Mouse (Mus musculus) forebrain, embryonic 14.5 days (tissue): ENCODE results near the gene Dus2. TPM values are rescaled to one million over a fixed set of nuclear protein-coding genes. Genes with fewer than 3 reads are reported as not detected.

Source experiments
- ATAC-seq: fragments of 200-750 bp; cut with Nextera tagmentation; 2 replicates; pipeline ENCODE4 v1.8.0; 2017; ENCODE audit warnings: mild to moderate bottlenecking, moderate library complexity
- DNase-seq: peaks from one replicate; pipeline ENCODE4 v3.0.0-alpha.2; 2015; ENCODE audit warnings: low spot score
- H3K27ac ChIP-seq: fragments of 300-500 bp; sonication (generic); 2 replicates; pipeline ENCODE4 v1.5.1; 2014; ENCODE audit warnings: low read depth, mild to moderate bottlenecking, control low read depth, low read length, moderate library complexity
- H3K27me3 ChIP-seq: fragments of 300-500 bp; sonication (generic); replicated peaks from 2 replicates; pipeline ENCODE4 v1.6.1; 2014; ENCODE audit warnings: low read length, control low read depth, mixed read lengths; ENCODE audit not compliant: control insufficient read depth, insufficient read depth
- H3K36me3 ChIP-seq: fragments of 300-500 bp; sonication (generic); 2 replicates; pipeline ENCODE4 v1.6.1; 2014; ENCODE audit warnings: low read length, control low read depth; ENCODE audit not compliant: control insufficient read depth, insufficient read depth
- H3K4me1 ChIP-seq: fragments of 300-500 bp; sonication (generic); 2 replicates; pipeline ENCODE4 v1.6.1; 2014; ENCODE audit warnings: antibody characterized with exemption, low read length, control low read depth; ENCODE audit not compliant: control insufficient read depth, insufficient read depth
- H3K4me2 ChIP-seq: fragments of 300-500 bp; sonication (generic); 2 replicates; pipeline ENCODE4 v1.6.1; 2014; ENCODE audit warnings: mild to moderate bottlenecking, control low read depth, low read length
- H3K4me3 ChIP-seq: fragments of 300-500 bp; sonication (generic); 2 replicates; pipeline ENCODE4 v1.5.1; 2014; ENCODE audit warnings: low read depth, low read length, control low read depth
- H3K9ac ChIP-seq: fragments of 300-500 bp; sonication (generic); 2 replicates; pipeline ENCODE4 v1.6.1; 2014; ENCODE audit warnings: mild to moderate bottlenecking, low read length, control low read depth, moderate library complexity
- H3K9me3 ChIP-seq: fragments of 300-500 bp; sonication (generic); replicated peaks from 2 replicates; pipeline ENCODE4 v1.6.1; 2016; ENCODE audit warnings: low read length, control low read depth, mixed read lengths; ENCODE audit not compliant: control insufficient read depth
- WGBS: fragments of 180-500 bp; shearing (Covaris S2); extraction: QIAGEN DNeasy Blood & Tissue Kit; methylation state at CpG from one replicate; pipeline ENCODE4 v1.1.7; 2014; 5-methylcytosine and 5-hydroxymethylcytosine counted together
- polyA plus RNA-seq: library from polyadenylated mRNA; unstranded; fragments of >200 nt; fragmentation: Nextera tagmentation; extraction: Ambion mirVana; gene quantifications from 2 replicates; pipeline ENCODE4 v1.2.1, GENCODE M21; 2014

The Dus2 gene
- polyA plus RNA-seq, 1 experiment from 2014 or later = 18.4 TPM

DNA sequence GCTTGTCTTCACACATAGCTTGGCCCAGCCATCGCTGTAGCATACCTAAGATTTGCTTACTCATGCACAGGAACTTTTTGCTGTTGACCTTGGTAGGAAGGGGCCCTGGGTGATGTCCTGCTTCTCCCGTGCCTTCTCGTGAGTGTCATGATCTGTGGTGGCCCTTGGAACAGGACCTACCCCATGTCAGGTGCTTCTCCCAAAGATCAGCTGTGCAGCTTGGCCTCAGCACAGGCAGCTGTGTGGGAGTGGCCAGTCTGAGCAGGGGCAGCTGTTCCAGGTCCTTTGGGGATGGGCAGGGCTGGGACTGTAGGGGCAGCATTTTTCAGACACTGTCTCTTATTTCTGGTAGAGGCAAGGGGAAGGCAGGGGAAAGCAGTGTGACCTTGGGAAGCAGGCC lies 53.0 kb downstream of the Dus2 start:
- Histone ChIP-seq H3K9me3 (no peaks in the 10 kb centered on the region), H3K4me2 (no peak overlapping the region), H3K4me1 (no peaks in the 10 kb centered on the region), H3K36me3 (0 out of 2 replicates have a peak, but pooled peaks cover 8% of the 10 kb centered on the region), H3K27ac (no peak overlapping the region), H3K27me3 (no peaks in the 10 kb centered on the region), H3K4me3 (no peak overlapping the region), H3K9ac (no peak overlapping the region)
- WGBS = 90% methylated on average over 3 of the region's 3 CpGs
- ATAC-seq (no peak), DNase-seq (no peak)

DNA sequence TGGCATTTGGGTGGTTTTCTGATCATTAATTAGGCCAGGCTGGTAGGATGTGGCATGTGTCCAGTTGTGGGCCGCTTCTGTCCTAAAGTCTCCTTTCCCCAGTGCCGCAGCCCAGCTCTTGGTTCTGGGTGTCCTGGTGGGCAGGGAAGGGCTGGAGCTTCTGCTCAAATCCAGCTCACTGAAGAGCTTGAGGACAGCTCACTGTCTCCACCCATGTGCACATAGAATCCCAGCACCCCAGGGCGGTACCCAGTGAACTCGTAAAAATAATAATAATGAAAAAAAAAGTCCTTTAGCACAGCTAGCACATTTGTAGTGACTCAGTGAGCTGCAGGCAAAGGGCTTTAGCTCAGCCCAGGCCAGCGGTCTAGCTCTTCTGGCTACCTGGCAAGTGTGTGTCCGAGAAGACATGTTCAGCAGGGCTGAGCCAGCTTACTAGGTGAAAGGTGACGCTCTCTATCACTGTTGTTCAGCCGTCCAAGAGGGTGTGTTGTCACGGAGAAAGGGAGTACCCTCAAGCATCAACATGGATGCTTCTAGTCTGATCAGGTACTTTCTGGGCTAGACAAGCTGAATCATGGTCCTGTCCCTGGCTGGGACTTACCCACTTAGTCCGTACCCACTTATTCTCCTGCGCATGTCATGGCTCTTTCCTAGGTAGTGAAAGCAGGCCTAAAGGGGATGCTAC lies 55.9 kb downstream of the Dus2 start:
- Histone ChIP-seq H3K27me3 (no peaks in the 10 kb centered on the region), H3K36me3 (peaks cover 18% of the 10 kb centered on the region), H3K4me3 (no peak overlapping the region), H3K4me2 (no peak overlapping the region), H3K9ac (no peak overlapping the region), H3K9me3 (no peaks in the 10 kb centered on the region), H3K4me1 (no peaks in the 10 kb centered on the region), H3K27ac (no peak overlapping the region)
- DNase-seq = no peak
- 93% methylated on average over 11 of the region's 11 CpGs for WGBS
- ATAC-seq = no peak

DNA sequence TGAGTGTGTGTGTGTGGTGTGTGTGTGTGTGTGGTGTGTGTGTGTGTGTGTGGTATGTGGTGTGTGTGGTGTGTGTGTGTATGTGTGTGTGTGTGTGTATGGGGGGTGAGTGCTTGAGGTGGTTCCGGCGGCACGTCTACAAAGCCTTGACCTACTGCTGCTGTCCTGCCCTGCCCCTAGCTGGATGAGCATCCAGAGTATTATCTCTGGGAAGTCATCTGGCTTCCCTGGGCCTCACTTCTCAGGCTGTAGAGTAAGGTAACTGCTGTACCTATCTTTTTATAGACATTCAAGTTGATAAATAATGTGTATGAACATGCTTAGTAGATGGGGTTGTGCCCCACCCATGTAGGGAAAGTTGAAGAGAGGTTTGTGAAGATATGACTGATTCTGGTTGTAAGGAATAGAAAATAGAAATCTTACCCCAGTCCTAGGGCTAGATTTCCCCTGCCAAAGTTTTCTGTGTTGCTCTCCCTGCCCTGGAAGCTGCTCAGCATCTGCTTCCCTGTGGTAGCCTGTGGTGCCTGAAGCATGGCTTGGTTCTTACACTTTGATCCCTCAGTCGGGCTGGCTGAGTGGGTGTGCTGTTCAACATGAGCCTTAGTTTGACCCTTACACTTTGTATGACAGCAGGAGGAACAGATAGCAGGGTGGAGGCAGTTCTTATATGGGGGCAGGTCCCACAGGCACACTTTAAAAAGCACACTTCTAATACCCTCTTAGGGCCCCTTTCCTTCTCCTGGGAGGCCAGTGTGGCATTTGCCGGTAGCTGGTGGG lies 56.9 kb downstream of the Dus2 start:
- 89% methylated on average over 5 of the region's 5 CpGs for WGBS
- Histone ChIP-seq H3K27me3 (no peaks in the 10 kb centered on the region), H3K9ac (0 out of 2 replicates have a peak overlapping the region, but pooled peaks have one; percentile 10), H3K9me3 (no peaks in the 10 kb centered on the region), H3K4me1 (no peaks in the 10 kb centered on the region), H3K4me3 (no peak overlapping the region), H3K36me3 (peaks cover 22% of the 10 kb centered on the region), H3K27ac (no peak overlapping the region), H3K4me2 (no peak overlapping the region)
- ATAC-seq = no peak
- no peak for DNase-seq

DNA sequence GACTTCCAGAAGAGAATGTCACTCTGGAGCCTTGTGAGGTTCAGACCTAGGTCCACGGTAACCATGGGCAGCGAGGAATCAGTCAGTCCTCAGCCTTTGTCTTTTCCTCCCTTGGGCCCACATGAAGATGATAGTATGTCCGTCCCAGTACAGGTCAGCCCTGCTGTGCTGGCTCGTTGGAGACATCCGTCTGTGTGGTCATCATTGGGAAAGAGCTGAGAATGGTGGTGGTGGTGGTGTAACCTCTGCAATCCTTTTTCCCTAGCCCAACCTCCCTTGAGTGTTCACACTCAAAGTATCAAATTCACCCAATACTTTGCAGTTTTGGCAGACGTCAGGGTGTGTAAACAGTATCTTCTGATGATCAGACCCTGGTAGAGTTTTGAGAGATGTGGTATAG lies 58.7 kb downstream of the Dus2 start:
- H3K27me3 ChIP-seq = no peaks in the 10 kb centered on the region
- H3K4me3 ChIP-seq = no peak overlapping the region
- H3K4me1 ChIP-seq = no peaks in the 10 kb centered on the region
- no peak overlapping the region for H3K9ac ChIP-seq
- ATAC-seq = no peak
- H3K4me2 ChIP-seq = no peak overlapping the region
- H3K36me3 ChIP-seq = peaks cover 29% of the 10 kb centered on the region
- H3K27ac ChIP-seq = no peak overlapping the region
- H3K9me3 ChIP-seq = no peaks in the 10 kb centered on the region
- WGBS = 86% methylated on average over 6 of the region's 6 CpGs
- no peak for DNase-seq

DNA sequence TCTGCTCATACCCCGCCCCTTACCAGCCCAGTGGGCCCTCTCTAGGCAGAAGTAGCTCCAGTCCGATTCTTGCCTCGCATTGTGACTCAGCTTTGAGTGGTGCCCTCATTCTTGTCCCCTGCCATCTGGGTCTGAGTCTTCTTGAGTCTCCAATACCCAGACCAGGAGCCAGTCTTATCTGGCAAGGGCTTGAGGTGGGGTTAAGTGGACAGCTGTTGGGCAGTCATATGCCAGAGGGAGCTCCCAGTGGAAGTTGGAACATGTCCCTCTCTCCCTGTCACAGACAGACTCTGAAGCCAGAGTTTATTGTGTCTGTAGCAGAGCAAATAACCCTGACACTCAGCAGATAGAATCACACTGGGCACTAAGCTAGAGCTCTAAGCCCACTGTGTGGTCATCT lies 59.9 kb downstream of the Dus2 start:
- 88% methylated on average over 3 of the region's 3 CpGs for WGBS
- Histone ChIP-seq H3K27me3 (no peaks in the 10 kb centered on the region), H3K27ac (no peak overlapping the region), H3K4me2 (no peak overlapping the region), H3K4me3 (no peak overlapping the region), H3K9me3 (no peaks in the 10 kb centered on the region), H3K9ac (no peak overlapping the region), H3K36me3 (peaks cover 29% of the 10 kb centered on the region), H3K4me1 (no peaks in the 10 kb centered on the region)
- DNase-seq (no peak), ATAC-seq (no peak)

DNA sequence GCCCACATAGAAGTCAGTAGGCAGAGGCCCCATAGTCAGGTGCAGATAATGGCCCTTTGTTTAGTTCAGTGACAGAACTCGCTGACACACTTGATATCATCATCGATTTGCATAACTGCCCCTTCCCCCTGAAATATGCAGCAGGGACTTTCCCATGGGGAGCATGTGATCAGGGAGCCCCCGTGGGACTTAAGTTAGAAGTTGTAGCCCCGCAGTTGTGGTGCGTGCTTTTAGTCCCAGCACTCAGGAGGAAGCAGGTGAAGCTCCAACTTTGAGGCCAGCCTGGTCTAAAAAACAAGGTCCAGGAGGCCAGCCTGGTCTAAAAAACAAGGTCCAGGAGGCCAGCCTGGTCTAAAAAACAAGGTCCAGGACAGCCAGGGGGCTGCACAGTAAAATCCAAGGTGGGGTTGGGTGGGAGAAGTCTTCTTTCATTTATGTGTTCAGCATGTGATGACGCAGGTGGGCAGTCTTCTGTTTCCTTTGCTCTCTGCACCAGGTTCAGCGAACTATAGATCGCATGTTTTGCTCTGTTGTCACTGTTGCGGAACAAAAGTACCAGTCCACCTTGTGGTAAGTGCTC lies 61.5 kb downstream of the Dus2 start:
- Histone ChIP-seq H3K36me3 (peaks cover 23% of the 10 kb centered on the region), H3K4me2 (no peak overlapping the region), H3K9ac (no peak overlapping the region), H3K9me3 (no peaks in the 10 kb centered on the region), H3K27ac (no peak overlapping the region), H3K4me1 (no peaks in the 10 kb centered on the region), H3K27me3 (no peaks in the 10 kb centered on the region), H3K4me3 (no peak overlapping the region)
- no peak for ATAC-seq
- 92% methylated on average over 9 of the region's 9 CpGs for WGBS
- DNase-seq = no peak

DNA sequence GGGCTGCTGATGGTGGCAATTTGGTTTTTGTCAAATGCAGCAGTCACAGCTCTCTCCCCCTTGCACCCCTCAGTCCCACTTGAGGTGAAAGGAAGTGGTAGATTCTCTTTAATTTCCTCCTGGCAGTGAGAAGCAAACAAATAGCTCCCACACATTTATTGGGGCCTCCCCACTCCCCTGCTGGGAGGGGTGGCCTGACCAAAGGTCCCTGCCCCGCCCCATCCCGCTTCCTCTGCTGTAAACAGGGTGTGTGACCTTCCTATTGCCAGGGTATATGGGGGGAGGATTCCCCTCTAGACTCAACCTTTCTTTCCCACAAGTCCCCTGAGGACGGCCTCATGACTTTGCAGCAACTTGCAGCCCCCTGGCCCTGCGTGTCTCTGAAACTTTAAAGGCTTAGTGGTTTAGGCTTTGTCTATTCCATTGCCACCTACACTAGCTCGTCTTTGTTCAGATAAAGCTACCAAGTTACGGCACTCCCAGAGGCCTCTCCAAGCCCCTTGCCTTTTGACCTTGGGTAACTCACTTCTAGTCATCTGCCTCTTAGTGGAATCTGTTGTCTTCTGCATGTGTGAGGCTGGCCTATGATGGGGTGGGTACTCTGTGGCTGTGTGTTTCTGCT lies 63.2 kb downstream of the Dus2 start:
- Histone ChIP-seq H3K4me3 (no peak overlapping the region), H3K9ac (no peak overlapping the region), H3K9me3 (no peaks in the 10 kb centered on the region), H3K27ac (no peak overlapping the region), H3K4me2 (no peak overlapping the region), H3K4me1 (peaks cover 5% of the 10 kb centered on the region), H3K36me3 (peaks cover 23% of the 10 kb centered on the region), H3K27me3 (no peaks in the 10 kb centered on the region)
- DNase-seq = no peak
- 87% methylated on average over 6 of the region's 6 CpGs for WGBS
- no peak for ATAC-seq

DNA sequence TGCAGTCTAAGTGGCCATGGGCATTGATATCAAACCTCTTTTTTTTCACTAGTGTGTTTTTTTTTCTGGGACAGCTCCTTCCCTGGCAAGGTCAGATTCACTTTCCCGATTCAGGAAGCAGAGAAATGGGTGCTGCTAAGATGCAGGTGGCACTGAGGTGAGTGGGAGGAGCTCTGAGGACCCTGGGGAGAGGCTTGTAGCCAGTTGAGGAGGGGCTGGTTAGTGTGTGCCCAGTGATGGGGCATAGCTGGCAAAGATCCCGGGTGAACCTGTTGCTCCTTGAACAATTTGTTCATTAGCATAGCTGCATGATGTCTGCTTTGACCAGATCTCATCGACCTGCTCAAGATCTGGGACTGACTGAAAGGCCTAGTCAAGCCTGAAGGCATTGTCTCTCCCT lies 63.9 kb downstream of the Dus2 start:
- Histone ChIP-seq H3K36me3 (peaks cover 23% of the 10 kb centered on the region), H3K4me1 (peaks cover 5% of the 10 kb centered on the region), H3K4me2 (no peak overlapping the region), H3K9ac (no peak overlapping the region), H3K9me3 (no peaks in the 10 kb centered on the region), H3K4me3 (no peak overlapping the region), H3K27me3 (no peaks in the 10 kb centered on the region), H3K27ac (no peak overlapping the region)
- DNase-seq = peak; percentile 49
- no peak for ATAC-seq
- 51% methylated on average over 3 of the region's 3 CpGs for WGBS
